In the genomic region with DNA sequence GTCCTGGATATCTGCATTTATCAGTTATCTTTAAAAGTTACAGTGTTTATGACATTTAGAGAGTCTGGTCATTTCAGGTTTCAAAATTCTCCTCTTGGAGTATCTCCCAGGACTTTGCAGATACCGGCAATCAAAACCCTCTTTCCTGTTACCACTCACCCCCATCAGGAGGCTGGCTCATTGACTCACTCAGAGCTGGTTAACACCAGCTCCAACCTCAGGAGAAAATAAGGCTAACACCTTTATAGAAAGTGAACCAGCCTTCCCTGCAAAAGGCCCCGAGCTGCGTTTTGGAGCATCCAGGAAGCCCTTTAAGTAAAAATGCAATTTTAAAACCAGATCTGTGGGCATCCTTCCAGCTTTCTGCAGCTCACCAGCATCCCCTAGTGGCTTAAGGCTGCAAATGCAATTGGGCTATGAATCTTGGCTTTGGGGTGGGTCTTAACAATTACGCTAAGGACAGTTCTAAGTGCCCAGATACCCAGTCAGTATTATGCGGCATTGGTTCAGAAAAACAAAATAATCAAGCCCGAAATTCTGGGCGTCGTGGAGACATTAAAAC, we compare ENCODE assay signal across 10 mouse cellular contexts. TPM values are rescaled to one million over a fixed set of nuclear protein-coding genes. Genes with fewer than 3 reads are reported as not detected.
A peak's percentile ranks its signal among the peaks of the same experiment; 100 is the strongest.
DNase-seq lines count a peak whose midpoint lies in the region; ATAC-seq lines count a peak whose summit lies in the region.
"Had no signal": no experiment of that assay in that cellular context is flagged by ENCODE, and none has a peak within 500 bp of the region (broad histone marks: within the 10 kb centered on the region; RNA-seq: fewer than 3 reads in every experiment).

No protein-coding gene starts in this region.

- H3K27ac ChIP-seq in neural tube, embryonic 13.5 days (replicated peaks), result no peak overlapping the region
- H3K27ac ChIP-seq: limb, embryonic 15.5 days had no signal

- peak; percentile 2 to 46 for DNase-seq in heart, adult 18-20 months
- DNase-seq in heart, adult 8-10 months (ENCODE audit: low spot score), result no peak
- DNase-seq in 3T3-L1 (ENCODE audit: low read depth, low spot score), result peak; percentile 56
- peak; percentile 17 to 23 for DNase-seq in adrenal gland, adult 18-20 months (ENCODE audit: low spot score in 2 of 2)
- peak; percentile 72 for DNase-seq in embryo, embryonic 9.5 days (ENCODE audit: extremely low spot score)
- DNase-seq in layer of hippocampus, postnatal 36 days, result peak; percentile 11 to 45

- H3K27me3 ChIP-seq in neural tube, embryonic 13.5 days, result no peaks in the 10 kb centered on the region
- H3K27me3 ChIP-seq: limb, embryonic 15.5 days had no signal

- no peak overlapping the region for H3K4me3 ChIP-seq in neural tube, embryonic 13.5 days
- H3K4me3 ChIP-seq: limb, embryonic 15.5 days had no signal

- WGBS in neural tube, embryonic 13.5 days, result 10% methylated on average over 8 of the region's 8 CpGs

- H3K9me3 ChIP-seq in neural tube, embryonic 13.5 days, result no peaks in the 10 kb centered on the region
- H3K9me3 ChIP-seq: limb, embryonic 15.5 days had no signal

- no peak overlapping the region for H3K4me2 ChIP-seq in neural tube, embryonic 13.5 days
- H3K4me2 ChIP-seq: limb, embryonic 15.5 days had no signal

- peaks cover 11% of the 10 kb centered on the region; the same call in 1 of the 2 replicates for H3K4me1 ChIP-seq in neural tube, embryonic 13.5 days (replicated peaks)

- H3K36me3 ChIP-seq in neural tube, embryonic 13.5 days, result no peaks in the 10 kb centered on the region
- H3K36me3 ChIP-seq: limb, embryonic 15.5 days had no signal

- H3K9ac ChIP-seq in neural tube, embryonic 13.5 days, result no peak overlapping the region
- H3K9ac ChIP-seq: limb, embryonic 15.5 days had no signal

- peak; percentile 61; the same call in 1 of the 2 replicates for ATAC-seq in neural tube, embryonic 13.5 days (ENCODE audit: low read depth)
- ATAC-seq in inflammation-experienced regulatory T-cells, adult 6 months, result no peak

RNA-seq across cellular contexts. Expression of gene Nmur2, which starts 49.2 kb away (rescaled TPM):
- total RNA-seq in heart, adult 18-20 months (2021), result not detected
- total RNA-seq in heart, adult 8-10 months (2022), result not detected
- not detected for total RNA-seq in adrenal gland, adult 18-20 months (2021)
- not detected for total RNA-seq in layer of hippocampus, postnatal 36 days (2021)
- 0.20 TPM in 1 of 2 replicates, not detected in the other for polyA plus RNA-seq in neural tube, embryonic 13.5 days (2015; fragmentation: Nextera tagmentation; extraction: Ambion mirVana)
- not detected for polyA plus RNA-seq in inflammation-experienced regulatory T-cells, adult 6 months (2017; shearing (Covaris generic))
- total RNA-seq: adrenal gland, postnatal 36 days had no signal
- polyA plus RNA-seq: limb, embryonic 15.5 days had no signal
